Mouse (Mus musculus): ENCODE measurements around the gene Tnfrsf26.

- TF ChIP-seq CTCF (IDR thresholded peaks at IDR 0.05; ENCODE audit: control insufficient read depth, insufficient read depth, insufficient replicate concordance, low read depth, low read length): no peak
- no peak for TF ChIP-seq POLR2A (IDR thresholded peaks at IDR 0.05; ENCODE audit: control insufficient read depth, low read depth, low read length)
Observed at GRCm38 (mm10) chr7:143628540-143628939, at the start of gene Tnfrsf26.
